8 mouse cellular contexts compared by ENCODE assay signal in the genomic region with DNA sequence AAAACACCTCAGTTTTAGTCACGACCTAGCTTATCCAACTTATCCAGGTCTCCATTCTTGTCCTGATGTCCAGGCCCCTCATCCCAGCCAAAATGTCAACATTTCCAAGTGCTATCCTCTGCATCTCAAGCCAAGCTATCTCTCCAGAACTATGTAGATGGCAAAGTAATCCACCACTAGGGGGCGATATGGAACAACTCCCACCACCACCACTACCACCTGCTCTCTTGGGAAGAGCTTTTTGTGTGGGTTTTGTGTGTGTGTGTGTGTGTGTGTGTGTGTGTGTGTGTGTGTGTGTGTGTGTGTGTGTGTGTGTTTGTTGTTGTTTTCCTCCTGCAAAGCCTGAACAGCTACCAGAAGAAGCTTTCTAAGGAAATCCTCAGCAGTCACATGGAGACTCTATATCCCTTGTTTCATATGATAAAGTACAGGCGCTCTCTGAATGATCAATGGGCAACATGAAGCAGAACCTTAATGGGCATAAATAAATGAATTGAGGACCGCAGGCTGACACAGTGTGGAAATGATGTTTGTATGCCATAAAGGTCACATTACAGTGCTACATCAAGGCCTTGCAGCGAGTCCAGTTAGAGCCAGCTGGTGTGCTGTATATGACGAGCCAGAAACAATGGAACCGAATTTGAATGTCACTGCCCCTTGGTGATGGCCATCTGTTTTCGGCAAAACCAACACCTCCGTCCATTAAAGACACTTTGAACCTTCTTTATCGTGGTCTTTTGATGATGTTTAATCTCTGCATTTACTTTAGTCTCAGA.
DNase-seq lines count a peak whose midpoint lies in the region; ATAC-seq and TF ChIP-seq lines count a peak whose summit lies in the region.

No protein-coding gene starts in this region.

- ATAC-seq in heart, embryonic 11.5 days (replicated peaks; ENCODE audit: insufficient number of reproducible peaks, low FRiP score, low TSS enrichment) = no peak
- ATAC-seq in forebrain, embryonic 14.5 days = peak; percentile 51; the same call in 1 of the 2 replicates
- no peak for ATAC-seq in midbrain, embryonic 14.5 days (ENCODE audit: low FRiP score, low TSS enrichment)

- 72% methylated on average over 10 of the region's 10 CpGs for WGBS in heart, embryonic 11.5 days (ENCODE audit: insufficient replicate concordance)
- WGBS in bone marrow, adult 2 months = 74% methylated on average over 10 of the region's 10 CpGs
- WGBS in forebrain, embryonic 14.5 days = 77% methylated on average over 10 of the region's 10 CpGs
- WGBS in midbrain, embryonic 14.5 days = 70% methylated on average over 10 of the region's 10 CpGs

- H3K4me1 ChIP-seq in heart, embryonic 11.5 days (ENCODE audit: control insufficient read depth, insufficient read depth, low read length) = peaks cover 20% of the 10 kb centered on the region
- H3K4me1 ChIP-seq in bone marrow, adult 2 months (ENCODE audit: control insufficient read depth, insufficient read depth, low read length) = no peaks in the 10 kb centered on the region; the same call in 1 of the 2 replicates
- peaks cover under 1% of the 10 kb centered on the region; the same call in 1 of the 2 replicates for H3K4me1 ChIP-seq in forebrain, embryonic 14.5 days (ENCODE audit: control insufficient read depth, insufficient read depth, low read length)
- H3K4me1 ChIP-seq in midbrain, embryonic 14.5 days (ENCODE audit: control insufficient read depth, insufficient read depth, low read length) = peaks cover 3% of the 10 kb centered on the region; the same call in 1 of the 2 replicates

- H3K9ac ChIP-seq in heart, embryonic 11.5 days (ENCODE audit: low read depth, low read length) = no peak overlapping the region
- no peak overlapping the region for H3K9ac ChIP-seq in forebrain, embryonic 14.5 days (ENCODE audit: low read length)
- no peak overlapping the region for H3K9ac ChIP-seq in midbrain, embryonic 14.5 days (replicated peaks; ENCODE audit: low read length)

- no peak overlapping the region for H3K27ac ChIP-seq in heart, embryonic 11.5 days (ENCODE audit: low read depth, low read length)
- no peak overlapping the region for H3K27ac ChIP-seq in bone marrow, adult 2 months (ENCODE audit: control insufficient read depth, insufficient read depth, low read depth, low read length, poor library complexity)
- H3K27ac ChIP-seq in forebrain, embryonic 14.5 days (ENCODE audit: low read depth, low read length) = no peak overlapping the region
- no peak overlapping the region for H3K27ac ChIP-seq in midbrain, embryonic 14.5 days (replicated peaks; ENCODE audit: low read depth, low read length)

- no peaks in the 10 kb centered on the region for H3K9me3 ChIP-seq in heart, embryonic 11.5 days (replicated peaks; ENCODE audit: control insufficient read depth, low read length)
- no peaks in the 10 kb centered on the region for H3K9me3 ChIP-seq in forebrain, embryonic 14.5 days (replicated peaks; ENCODE audit: control insufficient read depth, low read length)
- H3K9me3 ChIP-seq in midbrain, embryonic 14.5 days (ENCODE audit: control insufficient read depth, low read length) = no peaks in the 10 kb centered on the region

- peak; percentile 53 for TF ChIP-seq CTCF in bone marrow, adult 2 months (IDR thresholded peaks at IDR 0.05; ENCODE audit: control insufficient read depth, insufficient read depth, low read length)

- no peaks in the 10 kb centered on the region for H3K36me3 ChIP-seq in heart, embryonic 11.5 days (ENCODE audit: control insufficient read depth, insufficient read depth, low read length)
- no peaks in the 10 kb centered on the region for H3K36me3 ChIP-seq in forebrain, embryonic 14.5 days (ENCODE audit: control insufficient read depth, insufficient read depth, low read length)
- no peaks in the 10 kb centered on the region for H3K36me3 ChIP-seq in midbrain, embryonic 14.5 days (ENCODE audit: control insufficient read depth, insufficient read depth, low read length)

- peak; percentile 59 for DNase-seq in heart, adult 8-10 months (ENCODE audit: low spot score)
- DNase-seq in CD4-positive, CD25-positive, alpha-beta regulatory T cell, adult 2 months (ENCODE audit: low read depth, low spot score) = peak; percentile 87
- peak; percentile 51 for DNase-seq in forebrain, embryonic 14.5 days (ENCODE audit: low spot score)
- peak; percentile 41 to 60 for DNase-seq in kidney, postnatal 4 days
- peak; percentile 68 for DNase-seq in midbrain, embryonic 14.5 days
- DNase-seq in thymus, postnatal 25 days = peak; percentile 67

- no peak for TF ChIP-seq POLR2A in bone marrow, adult 2 months (IDR thresholded peaks at IDR 0.05; ENCODE audit: borderline replicate concordance, control insufficient read depth, low read depth, low read length)

- no peak overlapping the region for H3K4me3 ChIP-seq in heart, embryonic 11.5 days (ENCODE audit: low read depth, low read length)
- H3K4me3 ChIP-seq in bone marrow, adult 2 months (replicated peaks; ENCODE audit: control insufficient read depth, low read depth, low read length) = no peak overlapping the region
- H3K4me3 ChIP-seq in forebrain, embryonic 14.5 days (ENCODE audit: low read depth, low read length) = no peak overlapping the region
- H3K4me3 ChIP-seq in midbrain, embryonic 14.5 days (replicated peaks; ENCODE audit: low read depth, low read length) = no peak overlapping the region

- H3K27me3 ChIP-seq in heart, embryonic 11.5 days (ENCODE audit: control insufficient read depth, insufficient read depth, low read length) = no peaks in the 10 kb centered on the region
- H3K27me3 ChIP-seq in forebrain, embryonic 14.5 days (replicated peaks; ENCODE audit: control insufficient read depth, insufficient read depth, low read length) = no peaks in the 10 kb centered on the region
- no peaks in the 10 kb centered on the region for H3K27me3 ChIP-seq in midbrain, embryonic 14.5 days (ENCODE audit: control insufficient read depth, insufficient read depth, low read length)

- no peak overlapping the region for H3K4me2 ChIP-seq in heart, embryonic 11.5 days
- H3K4me2 ChIP-seq in forebrain, embryonic 14.5 days (ENCODE audit: low read length) = no peak overlapping the region
- H3K4me2 ChIP-seq in midbrain, embryonic 14.5 days (ENCODE audit: low read length) = no peak overlapping the region
